Mouse (Mus musculus) heart, adult 2 months (tissue): ENCODE results near the gene Ccne1. TPM values are rescaled to one million over a fixed set of nuclear protein-coding genes. Genes with fewer than 3 reads are reported as not detected.

Experiments used
- DNase-seq, 2 experiments: peaks; one replicate each; pipeline ENCODE4 v3.0.0; 2021
- H3K27ac ChIP-seq: fragments of 200-600 bp; 2 replicates; pipeline ENCODE4 v1.8.1; 2022
- H3K27me3 ChIP-seq: fragments of 200-500 bp; 2 replicates; pipeline ENCODE4 v1.6.1; 2012; ENCODE audit warnings: mild to moderate bottlenecking, low read length, inconsistent platforms, mixed read lengths; ENCODE audit not compliant: control insufficient read depth, insufficient read depth
- H3K36me3 ChIP-seq: fragments of 200-500 bp; 2 replicates; pipeline ENCODE4 v1.6.1; 2012; ENCODE audit warnings: low read length, inconsistent platforms; ENCODE audit not compliant: control insufficient read depth, insufficient read depth
- H3K4me1 ChIP-seq: fragments of 200-500 bp; 2 replicates; pipeline ENCODE4 v1.6.1; 2011; ENCODE audit warnings: low read length; ENCODE audit not compliant: control insufficient read depth, insufficient read depth
- H3K4me3 ChIP-seq: fragments of 200-600 bp; 2 replicates; pipeline ENCODE4 v1.8.1; 2022
- H3K79me2 ChIP-seq: fragments of 200-500 bp; replicated peaks from 2 replicates; pipeline ENCODE4 v1.6.1; 2012; ENCODE audit warnings: mild to moderate bottlenecking, inconsistent platforms, low read length, moderate library complexity, mixed read lengths; ENCODE audit not compliant: control insufficient read depth, insufficient read depth
- H3K9ac ChIP-seq: fragments of 200-500 bp; 2 replicates; pipeline ENCODE4 v1.6.1; 2012; ENCODE audit warnings: low read depth, mild to moderate bottlenecking, control low read depth, inconsistent platforms, low read length, mixed read lengths
- CTCF ChIP-seq: fragments of 200-600 bp; IDR thresholded peaks from 2 replicates; pipeline ENCODE4 v1.8.1; 2022; ENCODE audit warnings: antibody characterized with exemption, mild to moderate bottlenecking, moderate library complexity
- EP300 ChIP-seq: fragments of 200-500 bp; IDR thresholded peaks from 2 replicates; pipeline ENCODE4 v1.6.1; 2011; ENCODE audit warnings: low read depth, low read length, control low read depth; ENCODE audit not compliant: insufficient read depth
- POLR2A ChIP-seq: fragments of 200-500 bp; IDR thresholded peaks from 2 replicates; pipeline ENCODE4 v1.6.1; 2011; ENCODE audit warnings: mild to moderate bottlenecking, low read depth, low read length, control low read depth; ENCODE audit not compliant: insufficient read depth
- WGBS: fragments of 180-500 bp; shearing (Covaris S2); methylation state at CpG from one replicate; pipeline ENCODE4 v1.1.7; 2018; 5-methylcytosine and 5-hydroxymethylcytosine counted together
- intact Hi-C: fragments of 180-260 bp; cut with DNase I; formaldehyde crosslinking; loops from one replicate; pipeline ENCODE4 v1.15.1; 2025
- polyA plus RNA-seq: library from polyadenylated mRNA; depleted of rRNA; stranded (reverse); fragments of >200 nt; gene quantifications from 2 replicates; pipeline ENCODE4 v1.2.3, GENCODE M21; 2012
- total RNA-seq, 2 experiments: library from RNA; stranded (reverse); gene quantifications; 2 replicates each; pipeline ENCODE4 v1.2.3; 2021

The Ccne1 gene
- total and polyA plus RNA-seq, 3 experiments: 0.90 to 1.3 (median 0.91) TPM

DNA sequence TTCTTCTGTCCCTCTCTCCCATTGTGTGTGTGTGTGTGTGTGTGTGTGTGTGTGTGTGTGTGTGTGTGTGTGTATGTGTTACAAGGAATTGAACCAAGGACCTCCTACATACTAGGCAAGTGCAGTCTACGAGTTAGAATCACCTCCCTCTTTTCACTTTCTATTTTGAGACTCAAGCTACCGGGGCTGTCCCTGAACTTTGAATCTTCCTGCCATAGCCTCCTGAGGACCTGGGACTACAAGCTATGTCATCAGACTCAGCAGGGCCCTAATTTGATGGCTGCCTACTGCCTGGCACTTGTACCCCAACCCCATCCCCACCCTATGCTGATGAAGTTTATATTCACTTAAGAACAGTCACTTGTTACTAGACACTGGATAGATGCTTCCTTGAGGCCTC lies 18.9 kb downstream of the Ccne1 start:
- Histone ChIP-seq H3K9ac (no peak overlapping the region), H3K4me1 (peaks cover 2% of the 10 kb centered on the region; the same call in 1 of the 2 replicates), H3K27me3 (no peaks in the 10 kb centered on the region), H3K4me3 (no peak overlapping the region), H3K36me3 (no peaks in the 10 kb centered on the region), H3K27ac (no peak overlapping the region), H3K79me2 (no peaks in the 10 kb centered on the region)
- WGBS: 8% methylated on average over 2 of the region's 2 CpGs
- intact Hi-C loops: loop anchor here (5.0 to 10.0 kb wide), 2 partner anchors 94 to 186 kb away; partner anchors contain the start of genes 1600014C10Rik and Pop4
- TF ChIP-seq POLR2A (no peak), CTCF (no peak), EP300 (no peak)
- DNase-seq: no peak

- H3K4me1 ChIP-seq: peaks cover 2% of the 10 kb centered on the region; the same call in 1 of the 2 replicates
- WGBS: 76% methylated on average over 8 of the region's 8 CpGs
- TF ChIP-seq POLR2A (no peak), CTCF (no peak), EP300 (no peak)
- intact Hi-C loops: loop anchor here (1.0 to 10.0 kb wide), 3 partner anchors 18 to 187 kb away; partner anchors contain the start of genes 1600014C10Rik and Pop4
- DNase-seq: no peak
- no peaks in the 10 kb centered on the region for H3K27me3 ChIP-seq
- no peak overlapping the region for H3K27ac ChIP-seq
- H3K9ac ChIP-seq: no peak overlapping the region
- no peak overlapping the region for H3K4me3 ChIP-seq
- no peaks in the 10 kb centered on the region for H3K36me3 ChIP-seq
- H3K79me2 ChIP-seq: no peaks in the 10 kb centered on the region
Measured at GRCm38 (mm10) chr7:38087856-38088255, 19.5 kb downstream of the Ccne1 start.

DNA sequence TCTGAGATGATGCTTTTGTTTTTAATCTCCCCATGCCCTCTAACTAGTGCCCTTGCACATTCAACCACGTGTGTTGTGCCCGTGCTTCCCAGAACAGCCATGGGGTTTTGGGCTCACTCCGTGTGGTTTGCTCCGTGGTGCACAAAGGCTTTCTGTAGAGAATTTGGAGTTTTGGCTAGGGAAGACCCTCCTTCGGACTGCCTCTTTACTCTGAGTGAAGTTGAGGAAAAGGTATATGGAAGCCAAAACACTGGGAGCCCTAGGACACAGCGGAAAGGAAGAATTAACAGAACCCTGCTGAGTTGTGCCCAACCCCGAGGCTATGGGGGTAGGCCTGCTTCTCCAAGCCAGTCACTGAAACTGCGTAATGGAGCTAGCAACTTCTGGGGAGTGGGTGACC lies 20.9 kb downstream of the Ccne1 start:
- no peak for DNase-seq
- Histone ChIP-seq H3K27me3 (no peaks in the 10 kb centered on the region), H3K36me3 (no peaks in the 10 kb centered on the region), H3K27ac (no peak overlapping the region), H3K4me1 (peaks cover 2% of the 10 kb centered on the region; the same call in 1 of the 2 replicates), H3K79me2 (no peaks in the 10 kb centered on the region), H3K4me3 (no peak overlapping the region), H3K9ac (no peak overlapping the region)
- 67% methylated on average over 8 of the region's 8 CpGs for WGBS
- intact Hi-C loops: loop anchor here (5.0 to 10.0 kb wide), 2 partner anchors 96 to 188 kb away; partner anchors contain the start of genes 1600014C10Rik and Pop4
- no peak for TF ChIP-seq EP300
- no peak for TF ChIP-seq POLR2A
- no peak for TF ChIP-seq CTCF

DNA sequence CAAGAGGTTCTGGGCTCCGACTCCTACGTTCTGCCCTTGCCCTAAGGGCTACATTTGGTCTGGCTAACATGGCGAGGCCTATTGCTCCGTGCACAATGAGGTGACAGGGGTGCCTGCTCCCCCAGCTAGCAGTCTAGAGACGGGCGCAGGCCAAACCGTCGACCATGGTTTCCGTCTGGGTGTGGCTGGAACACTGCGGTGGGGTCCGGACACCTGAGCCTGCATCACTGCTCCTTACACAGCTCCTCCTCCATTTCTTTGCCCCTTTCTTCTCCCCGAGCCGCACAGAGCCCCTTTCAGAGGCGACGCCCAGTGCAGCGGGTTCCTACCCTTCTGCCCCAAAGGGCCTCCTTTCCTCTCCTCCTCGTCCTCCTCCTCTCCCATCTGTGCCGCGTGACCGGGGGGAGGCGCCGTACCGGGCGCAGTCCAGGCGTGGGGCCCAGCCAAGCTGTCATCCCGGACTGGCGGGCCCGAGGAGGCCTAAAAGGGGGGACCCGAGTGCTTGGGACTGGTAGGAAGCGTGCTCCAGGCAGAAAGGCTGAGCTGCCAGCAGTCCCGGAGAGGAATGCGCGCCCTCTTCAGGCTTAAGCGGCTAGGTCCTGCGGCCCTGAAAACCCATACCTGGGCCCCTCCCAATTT lies 21.6 kb downstream of the Ccne1 start:
- TF ChIP-seq CTCF (peak; percentile 60), POLR2A (no peak)
- Histone ChIP-seq H3K4me3 (peak overlapping the region; percentile 51), H3K27ac (peak overlapping the region; percentile 26; the same call in 1 of the 2 replicates), H3K79me2 (no peaks in the 10 kb centered on the region), H3K27me3 (no peaks in the 10 kb centered on the region), H3K4me1 (peaks cover 2% of the 10 kb centered on the region; the same call in 1 of the 2 replicates), H3K36me3 (no peaks in the 10 kb centered on the region), H3K9ac (peak overlapping the region; percentile 50)
- peak; percentile 73 to 74 for DNase-seq
- 3% methylated on average over 35 of the region's 35 CpGs for WGBS
- intact Hi-C loops: loop anchor here (5.0 to 10.0 kb wide), 2 partner anchors 97 to 189 kb away; partner anchors contain the start of genes 1600014C10Rik and Pop4

DNA sequence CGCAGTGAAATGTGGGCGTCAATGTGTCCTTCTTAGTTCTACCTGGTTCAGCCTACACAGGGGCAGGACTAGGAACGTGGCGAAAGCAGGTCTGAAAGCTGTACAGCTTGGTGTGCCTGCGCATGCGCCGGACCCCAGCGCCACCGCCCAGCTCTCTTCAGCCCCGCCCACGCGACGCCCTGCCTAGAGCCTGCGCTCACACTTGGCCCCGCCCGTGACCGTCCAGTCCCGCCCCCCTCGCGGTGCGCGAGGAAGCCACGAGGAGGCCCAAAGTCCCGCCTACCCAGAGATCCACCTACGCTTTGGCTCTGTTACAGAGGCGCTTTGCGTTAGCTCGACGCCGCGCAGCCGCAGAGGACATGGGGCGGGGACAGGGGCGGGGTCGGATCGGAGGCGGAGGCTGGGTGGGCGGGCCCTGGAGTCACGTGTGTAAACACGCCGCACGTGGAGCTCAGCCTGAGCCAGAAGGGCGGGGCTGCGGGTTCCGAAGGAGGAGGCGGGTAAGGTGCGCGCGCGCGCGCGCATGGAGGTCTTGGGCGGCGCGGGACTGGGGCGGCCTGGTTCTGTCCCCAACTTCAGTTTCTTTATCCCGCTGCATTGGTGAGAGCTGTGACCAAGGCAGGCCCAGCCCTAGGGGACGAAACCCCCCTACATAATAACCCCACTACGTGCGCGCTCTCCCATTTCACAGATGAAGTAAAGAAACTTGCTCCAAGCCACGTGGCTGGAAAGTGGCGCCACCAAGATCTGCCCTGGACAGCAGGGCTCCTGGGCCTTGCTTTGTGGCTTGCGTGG lies 22.4 kb downstream of the Ccne1 start:
- Histone ChIP-seq H3K27me3 (no peaks in the 10 kb centered on the region), H3K4me1 (peaks cover 2% of the 10 kb centered on the region; the same call in 1 of the 2 replicates), H3K4me3 (peak overlapping the region; percentile 65), H3K36me3 (no peaks in the 10 kb centered on the region), H3K27ac (peak overlapping the region; percentile 71), H3K79me2 (no peaks in the 10 kb centered on the region), H3K9ac (peak overlapping the region; percentile 67)
- peak; percentile 99 to 100 for DNase-seq
- under 1% methylated on average over 65 of the region's 65 CpGs for WGBS
- TF ChIP-seq POLR2A (peak; percentile 84), CTCF (no peak), EP300 (peak; percentile 11; the same call in 1 of the 2 replicates)
- intact Hi-C loops: loop anchor here (5.0 to 10.0 kb wide), 2 partner anchors 97 to 190 kb away; partner anchors contain the start of genes 1600014C10Rik and Pop4
